Mouse (Mus musculus): Measurements from ENCODE around the gene Spred2. TPM values are rescaled to one million over a fixed set of nuclear protein-coding genes. Genes with fewer than 3 reads are reported as not detected.

The Spred2 gene
- total and polyA plus RNA-seq, 3 experiments, result 7.8 to 76.0 (median 25.9) TPM

- no peak for DNase-seq (ENCODE audit: low read depth, low spot score)
- Histone ChIP-seq H3K9ac (ENCODE audit: control insufficient read depth, low read depth, low read length, poor library complexity, severe bottlenecking) (no peak overlapping the region), H3K4me3 (ENCODE audit: control insufficient read depth in 1 of 2, insufficient read depth in 1 of 2, low read depth in 2 of 2, low read length in 2 of 2) (no peak overlapping the region), H3K9me3 (replicated peaks; ENCODE audit: insufficient read depth, low read length) (no peaks in the 10 kb centered on the region), H3K27me3 (ENCODE audit: control insufficient read depth in 1 of 2, insufficient read depth in 2 of 2, low read length in 2 of 2) (no peaks in the 10 kb centered on the region), H3K36me3 (ENCODE audit: control insufficient read depth in 1 of 2, insufficient read depth in 2 of 2, low read length in 2 of 2) (peaks cover 0 to 2% of the 10 kb centered on the region in 2 experiments; a peak in 3 of 4 replicates), H3K4me1 (ENCODE audit: control insufficient read depth in 1 of 2, insufficient read depth in 2 of 2, low read length in 2 of 2) (peaks cover 3 to 5% of the 10 kb centered on the region in 2 experiments; a peak in 1 of 4 replicates), H3K27ac (ENCODE audit: control insufficient read depth, low read depth, low read length) (no peak overlapping the region), H3K79me2 (ENCODE audit: control insufficient read depth, insufficient read depth, low read length, poor library complexity) (peaks cover 24% of the 10 kb centered on the region)
- TF ChIP-seq HCFC1 (IDR thresholded peaks at IDR 0.05; ENCODE audit: low read depth, low read length) (no peak), ZMIZ1 (IDR thresholded peaks at IDR 0.05; ENCODE audit: low read depth, low read length) (no peak), CTCF (IDR thresholded peaks at IDR 0.05 in 2 of 3, conservative IDR thresholded peaks at IDR 0.05 in 1 of 3; ENCODE audit: control insufficient read depth in 1 of 3, insufficient read depth in 1 of 3, low read depth in 2 of 3, low read length in 3 of 3, poor library complexity in 1 of 3, severe bottlenecking in 1 of 3) (no peak), MXI1 (IDR thresholded peaks at IDR 0.05; ENCODE audit: low read depth, low read length) (no peak), ZC3H11A (IDR thresholded peaks at IDR 0.05; ENCODE audit: low read depth, low read length) (no peak), BHLHE40 (IDR thresholded peaks at IDR 0.05; ENCODE audit: borderline replicate concordance, low read depth, low read length) (no peak), RAD21 (IDR thresholded peaks at IDR 0.05; ENCODE audit: low read depth, low read length) (no peak), SMC3 (IDR thresholded peaks at IDR 0.05; ENCODE audit: low read depth, low read length) (no peak), MAFK (IDR thresholded peaks at IDR 0.05; ENCODE audit: borderline replicate concordance, low read depth, low read length) (no peak), TBP (IDR thresholded peaks at IDR 0.05; ENCODE audit: low read depth, low read length) (no peak), CHD2 (IDR thresholded peaks at IDR 0.05; ENCODE audit: low read length) (no peak), NRF1 (IDR thresholded peaks at IDR 0.05; ENCODE audit: insufficient read depth, low read depth, low read length, poor library complexity, severe bottlenecking) (no peak), E2F4 (IDR thresholded peaks at IDR 0.05; ENCODE audit: borderline replicate concordance, low read depth, low read length) (no peak), POLR2AphosphoS5 (IDR thresholded peaks at IDR 0.05; ENCODE audit: borderline replicate concordance, low read depth, low read length) (no peak), TAL1 (IDR thresholded peaks at IDR 0.05; ENCODE audit: low read length) (no peak), MYB (IDR thresholded peaks at IDR 0.05; ENCODE audit: low read depth, low read length) (no peak), POLR2AphosphoS2 (IDR thresholded peaks at IDR 0.05; ENCODE audit: low read length) (no peak), MYC (IDR thresholded peaks at IDR 0.05; ENCODE audit: low read depth, low read length) (no peak), CHD1 (IDR thresholded peaks at IDR 0.05; ENCODE audit: low read depth, low read length) (no peak)
Measured at GRCm38 (mm10) chr11:19965037-19965611, 40.9 kb downstream of the Spred2 start.

GRCm38 (mm10) chr11:19965664-19966063 is 41.5 kb downstream of the Spred2 start:
- TF ChIP-seq RCOR1 (IDR thresholded peaks at IDR 0.05; ENCODE audit: low read depth, low read length) (no peak), E2F4 (IDR thresholded peaks at IDR 0.05; ENCODE audit: borderline replicate concordance, low read depth, low read length) (no peak)
- no peak for DNase-seq (ENCODE audit: low read depth, low spot score)
- H3K4me1 ChIP-seq (ENCODE audit: control insufficient read depth in 1 of 2, insufficient read depth in 2 of 2, low read length in 2 of 2), result peaks cover 3 to 5% of the 10 kb centered on the region in 2 experiments; a peak in 1 of 4 replicates
- H3K36me3 ChIP-seq (ENCODE audit: control insufficient read depth in 1 of 2, insufficient read depth in 2 of 2, low read length in 2 of 2), result peaks cover 0 to 2% of the 10 kb centered on the region in 2 experiments; a peak in 3 of 4 replicates
- H3K27me3 ChIP-seq (ENCODE audit: control insufficient read depth in 1 of 2, insufficient read depth in 2 of 2, low read length in 2 of 2), result no peaks in the 10 kb centered on the region
- no peak overlapping the region for H3K9ac ChIP-seq (ENCODE audit: control insufficient read depth, low read depth, low read length, poor library complexity, severe bottlenecking)
- H3K79me2 ChIP-seq (ENCODE audit: control insufficient read depth, insufficient read depth, low read length, poor library complexity), result peaks cover 22% of the 10 kb centered on the region
- no peak overlapping the region for H3K4me3 ChIP-seq (ENCODE audit: control insufficient read depth in 1 of 2, insufficient read depth in 1 of 2, low read depth in 2 of 2, low read length in 2 of 2)
- H3K9me3 ChIP-seq (replicated peaks; ENCODE audit: insufficient read depth, low read length), result no peaks in the 10 kb centered on the region
- H3K27ac ChIP-seq (ENCODE audit: control insufficient read depth, low read depth, low read length), result no peak overlapping the region
